Mouse (Mus musculus): Measurements from ENCODE around the gene Tnrc6b.

- TF ChIP-seq CTCF (IDR thresholded peaks at IDR 0.05; ENCODE audit: low read depth): no peak
- TF ChIP-seq EP300 (IDR thresholded peaks at IDR 0.05; ENCODE audit: low read depth): no peak
These were observed 205.5 kb downstream of the Tnrc6b start for GRCm38 (mm10) chr15:80916621-80917020.
